Mouse (Mus musculus) limb, embryonic 14.5 days (tissue): ENCODE measurements at regions not wholly inside any gene's neighbourhood (a gene's known extent, or its start where the extent isn't known, plus 50 kb on each side); places are given as distances from the start of the nearest gene placed in this dataset.
"Not testable (repeated sequence)": the region's sequence is repeated elsewhere in the genome, so short reads cannot be mapped to it uniquely, and the experiment has no call there.

ENCODE experiments used
- ATAC-seq: fragments of 200-750 bp; cut with Nextera tagmentation; 2 replicates; pipeline ENCODE4 v1.8.0; 2017; ENCODE audit warnings: low read depth, moderate number of reproducible peaks, moderate TSS enrichment; ENCODE audit not compliant: low FRiP score
- DNase-seq: peaks from one replicate; pipeline ENCODE4 v3.0.0-alpha.2; 2015; ENCODE audit warnings: low spot score
- H3K27ac ChIP-seq: fragments of 300-500 bp; sonication (generic); replicated peaks from 2 replicates; pipeline ENCODE4 v1.5.1; 2014; ENCODE audit warnings: low read depth, mild to moderate bottlenecking, low read length, moderate library complexity, mixed read lengths
- H3K27me3 ChIP-seq: fragments of 300-500 bp; sonication (generic); 2 replicates; pipeline ENCODE4 v1.6.1; 2014; ENCODE audit warnings: low read length, mixed read lengths; ENCODE audit not compliant: control insufficient read depth, insufficient read depth
- H3K36me3 ChIP-seq: fragments of 300-500 bp; sonication (generic); 2 replicates; pipeline ENCODE4 v1.6.1; 2014; ENCODE audit warnings: mild to moderate bottlenecking, low read length, moderate library complexity, mixed read lengths; ENCODE audit not compliant: control insufficient read depth, insufficient read depth
- H3K4me1 ChIP-seq: fragments of 300-500 bp; sonication (generic); 2 replicates; pipeline ENCODE4 v1.6.1; 2014; ENCODE audit warnings: antibody characterized with exemption, low read length, mixed read lengths; ENCODE audit not compliant: control insufficient read depth, insufficient read depth
- H3K4me2 ChIP-seq: fragments of 300-500 bp; sonication (generic); replicated peaks from 2 replicates; pipeline ENCODE4 v1.6.1; 2014; ENCODE audit warnings: low read depth, mild to moderate bottlenecking, low read length, moderate library complexity; ENCODE audit not compliant: severe bottlenecking
- H3K4me3 ChIP-seq: fragments of 300-500 bp; sonication (generic); replicated peaks from 2 replicates; pipeline ENCODE4 v1.5.1; 2014; ENCODE audit warnings: low read length
- H3K9ac ChIP-seq: fragments of 300-500 bp; sonication (generic); 2 replicates; pipeline ENCODE4 v1.6.1; 2014; ENCODE audit warnings: mild to moderate bottlenecking, low read depth, low read length, moderate library complexity; ENCODE audit not compliant: severe bottlenecking
- H3K9me3 ChIP-seq: fragments of 300-500 bp; sonication (generic); 2 replicates; pipeline ENCODE4 v1.6.1; 2016; ENCODE audit warnings: low read length; ENCODE audit not compliant: control insufficient read depth
- POLR2A ChIP-seq: fragments of 200-500 bp; IDR thresholded peaks from 2 replicates; pipeline ENCODE4 v1.8.0; 2012; ENCODE audit warnings: inconsistent platforms, mild to moderate bottlenecking, moderate library complexity, borderline replicate concordance; ENCODE audit not compliant: insufficient read depth, insufficient read length; ENCODE audit errors: extremely low read depth
- WGBS: fragments of 180-500 bp; shearing (Covaris S2); extraction: QIAGEN DNeasy Blood & Tissue Kit; methylation state at CpG from one replicate; pipeline ENCODE4 v1.1.7; 2014; 5-methylcytosine and 5-hydroxymethylcytosine counted together

DNA sequence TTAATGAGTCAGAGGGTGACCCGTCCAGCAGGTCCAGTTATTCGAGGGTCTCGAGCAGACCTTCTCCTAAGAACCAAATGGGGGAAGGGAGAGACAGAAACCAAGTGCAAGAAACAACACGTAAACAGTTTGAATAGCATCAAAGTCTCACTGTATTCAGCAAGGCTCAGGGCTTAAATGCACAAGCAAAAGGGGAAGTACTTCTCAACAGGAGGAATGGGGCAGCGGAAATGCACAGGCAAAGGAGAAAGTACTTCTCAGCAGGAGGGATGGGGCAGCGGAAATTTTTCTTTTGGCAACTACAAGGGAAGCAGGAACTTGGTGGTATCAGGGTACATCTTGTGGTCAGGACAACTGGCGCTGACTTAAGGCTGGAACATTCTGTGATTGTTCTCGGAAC, 330.6 kb downstream of the 9430069I07Rik start:
- ATAC-seq, H3K4me2 ChIP-seq, H3K27me3 ChIP-seq, DNase-seq, H3K4me1 ChIP-seq, H3K27ac ChIP-seq, H3K4me3 ChIP-seq, H3K9ac ChIP-seq, H3K36me3 ChIP-seq, H3K9me3 ChIP-seq: not testable (repeated sequence)
- 76% methylated on average over 8 of the region's 8 CpGs for WGBS

DNA sequence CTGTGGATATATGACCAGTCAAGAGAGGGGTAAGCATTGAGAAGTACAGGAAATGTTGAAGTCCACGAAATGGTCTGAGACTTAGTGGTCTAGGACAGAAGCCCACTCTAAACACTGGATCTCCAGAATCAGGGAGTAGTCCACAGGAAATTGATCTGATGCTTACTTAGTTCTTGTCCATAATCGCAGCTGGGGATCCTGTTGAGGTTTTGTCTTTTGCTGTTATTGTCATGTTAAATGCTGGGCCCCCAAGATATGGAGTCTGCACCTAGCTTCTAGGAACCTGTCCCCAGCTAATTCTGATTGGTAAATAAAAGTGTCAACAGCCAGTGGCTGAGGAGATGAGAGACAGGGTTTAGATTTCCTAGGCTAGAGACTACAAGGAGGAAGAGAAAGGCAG, 332.3 kb downstream of the 9430069I07Rik start:
- ATAC-seq (no peak), DNase-seq (no peak)
- no peaks in the 10 kb centered on the region for H3K27me3 ChIP-seq
- H3K9ac ChIP-seq, result no peak overlapping the region
- no peaks in the 10 kb centered on the region for H3K36me3 ChIP-seq
- H3K27ac ChIP-seq, result no peak overlapping the region
- no peak overlapping the region for H3K4me3 ChIP-seq
- 88% methylated on average over 2 of the region's 2 CpGs for WGBS
- no peaks in the 10 kb centered on the region for H3K4me1 ChIP-seq
- H3K4me2 ChIP-seq, result no peak overlapping the region
- H3K9me3 ChIP-seq, result no peaks in the 10 kb centered on the region
- no peak for TF ChIP-seq POLR2A

- WGBS, result 28% methylated on average over 11 of the region's 11 CpGs
- H3K9ac ChIP-seq, result no peak overlapping the region
- no peak overlapping the region for H3K4me2 ChIP-seq
- H3K36me3 ChIP-seq, result no peaks in the 10 kb centered on the region
- ATAC-seq, result no peak
- H3K4me3 ChIP-seq, result no peak overlapping the region
- H3K9me3 ChIP-seq, result no peaks in the 10 kb centered on the region
- no peak for TF ChIP-seq POLR2A
- H3K27ac ChIP-seq, result no peak overlapping the region
- no peaks in the 10 kb centered on the region for H3K4me1 ChIP-seq
- DNase-seq, result peak; percentile 44
- H3K27me3 ChIP-seq, result no peaks in the 10 kb centered on the region
Observed at GRCm38 (mm10) chr15:34021857-34022256, 335.8 kb downstream of the 9430069I07Rik start.

DNA sequence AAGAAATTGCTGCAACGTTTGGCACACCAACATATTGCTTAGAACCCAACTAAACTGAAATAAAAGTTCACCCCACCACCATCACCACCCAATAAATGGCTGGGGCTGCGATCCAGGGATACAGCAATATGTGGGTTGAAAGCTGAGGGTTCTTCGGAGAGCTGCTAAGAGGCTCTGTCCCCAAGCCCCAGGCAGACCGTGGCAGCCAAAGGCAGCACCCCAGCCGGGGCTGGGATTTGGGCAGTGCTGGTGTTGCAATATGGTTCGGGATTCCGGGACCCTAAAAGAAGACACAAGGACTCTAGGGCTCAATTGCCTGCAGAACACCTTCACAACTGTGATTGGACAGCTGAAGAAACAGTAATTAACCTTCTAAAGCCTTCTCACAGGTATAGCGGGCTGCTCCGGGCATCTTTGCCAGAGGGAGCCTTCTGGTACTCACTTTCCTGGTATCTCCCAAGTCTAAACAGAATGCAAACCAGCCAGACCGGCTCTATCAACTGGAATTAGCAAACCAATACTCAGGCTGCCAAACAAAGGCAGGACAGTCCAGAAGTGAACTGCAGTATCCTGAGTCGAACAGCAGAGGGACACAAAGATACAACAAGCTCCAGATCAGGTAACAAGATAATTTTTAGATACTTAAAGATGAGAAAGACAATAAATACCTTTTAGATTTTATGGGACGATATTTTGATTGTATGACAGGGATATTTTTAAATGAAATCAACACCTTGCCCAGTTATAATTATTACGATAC, 341.1 kb downstream of the 9430069I07Rik start:
- Histone ChIP-seq H3K27me3 (no peaks in the 10 kb centered on the region), H3K9ac (no peak overlapping the region), H3K4me3 (no peak overlapping the region), H3K27ac (no peak overlapping the region), H3K36me3 (no peaks in the 10 kb centered on the region), H3K9me3 (no peaks in the 10 kb centered on the region), H3K4me1 (no peaks in the 10 kb centered on the region), H3K4me2 (no peak overlapping the region)
- ATAC-seq, result no peak
- 54% methylated on average over 13 of the region's 13 CpGs for WGBS
- TF ChIP-seq POLR2A, result no peak
- peak; percentile 36 for DNase-seq

- no peaks in the 10 kb centered on the region for H3K4me1 ChIP-seq
- no peaks in the 10 kb centered on the region for H3K36me3 ChIP-seq
- H3K4me3 ChIP-seq, result no peak overlapping the region
- no peak overlapping the region for H3K9ac ChIP-seq
- DNase-seq (no peak), ATAC-seq (no peak)
- no peak overlapping the region for H3K27ac ChIP-seq
- TF ChIP-seq POLR2A, result no peak
- H3K27me3 ChIP-seq, result no peaks in the 10 kb centered on the region
- no peak overlapping the region for H3K4me2 ChIP-seq
- 53% methylated on average over 1 of the region's 1 CpGs for WGBS
- H3K9me3 ChIP-seq, result no peaks in the 10 kb centered on the region
Observed at GRCm38 (mm10) chr15:34008591-34008990, 349.1 kb downstream of the 9430069I07Rik start.

GRCm38 (mm10) chr15:33992383-33992782, 365.3 kb downstream of the 9430069I07Rik start:
- Histone ChIP-seq H3K27ac (no peak overlapping the region), H3K4me3 (no peak overlapping the region), H3K27me3 (no peaks in the 10 kb centered on the region), H3K36me3 (no peaks in the 10 kb centered on the region), H3K4me1 (no peaks in the 10 kb centered on the region), H3K9me3 (no peaks in the 10 kb centered on the region), H3K9ac (no peak overlapping the region), H3K4me2 (no peak overlapping the region)
- WGBS, result 94% methylated on average over 4 of the region's 4 CpGs
- no peak for ATAC-seq
- DNase-seq, result no peak
- no peak for TF ChIP-seq POLR2A
